Mouse (Mus musculus) intestine, embryonic 16.5 days (tissue): ENCODE results near the gene Fam122a. TPM values are rescaled to one million over a fixed set of nuclear protein-coding genes. Genes with fewer than 3 reads are reported as not detected.

Experiments
- ATAC-seq: fragments of 200-750 bp; cut with Nextera tagmentation; 2 replicates; pipeline ENCODE4 v1.8.0; 2017; ENCODE audit warnings: moderate TSS enrichment, moderate library complexity
- H3K27ac ChIP-seq: fragments of 300-500 bp; sonication (generic); 2 replicates; pipeline ENCODE4 v1.5.1; 2014; ENCODE audit warnings: mild to moderate bottlenecking, low read length
- H3K27me3 ChIP-seq: fragments of 300-500 bp; sonication (generic); replicated peaks from 2 replicates; pipeline ENCODE4 v1.6.1; 2014; ENCODE audit warnings: low read length, control low read depth, mixed read lengths; ENCODE audit not compliant: control insufficient read depth, insufficient read depth
- H3K36me3 ChIP-seq: fragments of 300-500 bp; sonication (generic); 2 replicates; pipeline ENCODE4 v1.6.1; 2014; ENCODE audit warnings: low read length, control low read depth; ENCODE audit not compliant: control insufficient read depth, insufficient read depth
- H3K4me1 ChIP-seq: fragments of 300-500 bp; sonication (generic); 2 replicates; pipeline ENCODE4 v1.6.1; 2014; ENCODE audit warnings: low read length, control low read depth, mixed read lengths; ENCODE audit not compliant: control insufficient read depth, insufficient read depth
- H3K4me2 ChIP-seq: fragments of 300-500 bp; sonication (generic); 2 replicates; pipeline ENCODE4 v1.6.1; 2014; ENCODE audit warnings: low read depth, low read length, control low read depth
- H3K4me3 ChIP-seq: fragments of 300-500 bp; sonication (generic); 2 replicates; pipeline ENCODE4 v1.5.1; 2014; ENCODE audit warnings: mild to moderate bottlenecking, low read length
- H3K9ac ChIP-seq: fragments of 300-500 bp; sonication (generic); 2 replicates; pipeline ENCODE4 v1.6.1; 2014; ENCODE audit warnings: low read depth, low read length
- H3K9me3 ChIP-seq: fragments of 300-500 bp; sonication (generic); 2 replicates; pipeline ENCODE4 v1.6.1; 2016; ENCODE audit warnings: low read length, control low read depth; ENCODE audit not compliant: control insufficient read depth
- WGBS: fragments of 180-500 bp; shearing (Covaris S2); extraction: QIAGEN DNeasy Blood & Tissue Kit; methylation state at CpG from one replicate; pipeline ENCODE4 v1.1.7; 2014; 5-methylcytosine and 5-hydroxymethylcytosine counted together
- polyA plus RNA-seq: library from polyadenylated mRNA; unstranded; fragments of >200 nt; fragmentation: Nextera tagmentation; extraction: Ambion mirVana; gene quantifications from 2 replicates; pipeline ENCODE4 v1.2.1, GENCODE M21; 2015

Gene Fam122a
- polyA plus RNA-seq, 1 experiment from 2014 or later, result 37.5 TPM

GRCm38 (mm10) chr19:24514661-24515642 is 37.8 kb upstream of the Fam122a start:
- Histone ChIP-seq H3K4me3 (no peak overlapping the region), H3K27me3 (no peaks in the 10 kb centered on the region), H3K36me3 (no peaks in the 10 kb centered on the region), H3K27ac (peak overlapping the region; percentile 82), H3K4me1 (peaks cover 20% of the 10 kb centered on the region), H3K9me3 (no peaks in the 10 kb centered on the region), H3K4me2 (peak overlapping the region; percentile 30), H3K9ac (no peak overlapping the region)
- peak; percentile 88 for ATAC-seq
- 65% methylated on average over 15 of the region's 15 CpGs for WGBS

GRCm38 (mm10) chr19:24513105-24513843 is 36.1 kb upstream of the Fam122a start:
- Histone ChIP-seq H3K27ac (peak overlapping the region; percentile 67), H3K4me2 (no peak overlapping the region), H3K4me3 (no peak overlapping the region), H3K36me3 (no peaks in the 10 kb centered on the region), H3K4me1 (peaks cover 16% of the 10 kb centered on the region), H3K9me3 (no peaks in the 10 kb centered on the region), H3K9ac (no peak overlapping the region), H3K27me3 (no peaks in the 10 kb centered on the region)
- peak; percentile 37 for ATAC-seq
- 70% methylated on average over 20 of the region's 20 CpGs for WGBS

GRCm38 (mm10) chr19:24511939-24512338 is 34.8 kb upstream of the Fam122a start:
- no peak overlapping the region for H3K27ac ChIP-seq
- no peak for ATAC-seq
- H3K36me3 ChIP-seq, result no peaks in the 10 kb centered on the region
- no peak overlapping the region for H3K4me3 ChIP-seq
- H3K9ac ChIP-seq, result no peak overlapping the region
- WGBS, result 92% methylated on average over 7 of the region's 7 CpGs
- peaks cover 16% of the 10 kb centered on the region for H3K4me1 ChIP-seq
- no peak overlapping the region for H3K4me2 ChIP-seq
- H3K27me3 ChIP-seq, result no peaks in the 10 kb centered on the region
- H3K9me3 ChIP-seq, result no peaks in the 10 kb centered on the region

- no peak overlapping the region for H3K4me2 ChIP-seq
- H3K9ac ChIP-seq, result no peak overlapping the region
- H3K4me1 ChIP-seq, result peaks cover 13% of the 10 kb centered on the region
- H3K27ac ChIP-seq, result no peak overlapping the region
- no peak for ATAC-seq
- WGBS, result 83% methylated on average over 6 of the region's 6 CpGs
- no peak overlapping the region for H3K4me3 ChIP-seq
- no peaks in the 10 kb centered on the region for H3K9me3 ChIP-seq
- no peaks in the 10 kb centered on the region for H3K27me3 ChIP-seq
- H3K36me3 ChIP-seq, result no peaks in the 10 kb centered on the region
Measured at GRCm38 (mm10) chr19:24509391-24509790, 32.2 kb upstream of the Fam122a start.

- Histone ChIP-seq H3K4me1 (peaks cover 6% of the 10 kb centered on the region; the same call in 1 of the 2 replicates), H3K27ac (no peak overlapping the region), H3K4me3 (no peak overlapping the region), H3K9ac (no peak overlapping the region), H3K27me3 (no peaks in the 10 kb centered on the region), H3K4me2 (no peak overlapping the region), H3K9me3 (no peaks in the 10 kb centered on the region), H3K36me3 (no peaks in the 10 kb centered on the region)
- ATAC-seq, result no peak
- WGBS, result 64% methylated on average over 13 of the region's 13 CpGs
Measured at GRCm38 (mm10) chr19:24508087-24508767, 31.1 kb upstream of the Fam122a start.

- Histone ChIP-seq H3K27ac (no peak overlapping the region), H3K4me1 (no peaks in the 10 kb centered on the region), H3K9me3 (no peaks in the 10 kb centered on the region), H3K4me3 (no peak overlapping the region), H3K27me3 (no peaks in the 10 kb centered on the region), H3K36me3 (no peaks in the 10 kb centered on the region), H3K4me2 (no peak overlapping the region), H3K9ac (no peak overlapping the region)
- ATAC-seq, result no peak
- 82% methylated on average over 10 of the region's 10 CpGs for WGBS
Measured at GRCm38 (mm10) chr19:24502736-24503421, 25.7 kb upstream of the Fam122a start.

GRCm38 (mm10) chr19:24501525-24501924 is 24.4 kb upstream of the Fam122a start:
- no peaks in the 10 kb centered on the region for H3K27me3 ChIP-seq
- H3K4me1 ChIP-seq, result no peaks in the 10 kb centered on the region
- no peaks in the 10 kb centered on the region for H3K36me3 ChIP-seq
- H3K9ac ChIP-seq, result no peak overlapping the region
- H3K4me2 ChIP-seq, result no peak overlapping the region
- H3K9me3 ChIP-seq, result no peaks in the 10 kb centered on the region
- H3K4me3 ChIP-seq, result no peak overlapping the region
- no peak overlapping the region for H3K27ac ChIP-seq
- ATAC-seq, result no peak

GRCm38 (mm10) chr19:24500431-24500830 is 23.3 kb upstream of the Fam122a start:
- no peaks in the 10 kb centered on the region for H3K27me3 ChIP-seq
- H3K4me3 ChIP-seq, result no peak overlapping the region
- 81% methylated on average over 5 of the region's 5 CpGs for WGBS
- no peaks in the 10 kb centered on the region for H3K9me3 ChIP-seq
- H3K36me3 ChIP-seq, result no peaks in the 10 kb centered on the region
- no peaks in the 10 kb centered on the region for H3K4me1 ChIP-seq
- no peak for ATAC-seq
- no peak overlapping the region for H3K4me2 ChIP-seq
- no peak overlapping the region for H3K9ac ChIP-seq
- H3K27ac ChIP-seq, result no peak overlapping the region
